Mouse (Mus musculus) heart, adult 2 months (tissue): Measurements from ENCODE around the gene Cdk19.

Experiments used
- CTCF ChIP-seq: fragments of 200-600 bp; IDR thresholded peaks from 2 replicates; pipeline ENCODE4 v1.8.1; 2022; ENCODE audit warnings: antibody characterized with exemption, mild to moderate bottlenecking, moderate library complexity
- POLR2A ChIP-seq: fragments of 200-500 bp; IDR thresholded peaks from 2 replicates; pipeline ENCODE4 v1.6.1; 2011; ENCODE audit warnings: mild to moderate bottlenecking, low read depth, low read length, control low read depth; ENCODE audit not compliant: insufficient read depth

DNA sequence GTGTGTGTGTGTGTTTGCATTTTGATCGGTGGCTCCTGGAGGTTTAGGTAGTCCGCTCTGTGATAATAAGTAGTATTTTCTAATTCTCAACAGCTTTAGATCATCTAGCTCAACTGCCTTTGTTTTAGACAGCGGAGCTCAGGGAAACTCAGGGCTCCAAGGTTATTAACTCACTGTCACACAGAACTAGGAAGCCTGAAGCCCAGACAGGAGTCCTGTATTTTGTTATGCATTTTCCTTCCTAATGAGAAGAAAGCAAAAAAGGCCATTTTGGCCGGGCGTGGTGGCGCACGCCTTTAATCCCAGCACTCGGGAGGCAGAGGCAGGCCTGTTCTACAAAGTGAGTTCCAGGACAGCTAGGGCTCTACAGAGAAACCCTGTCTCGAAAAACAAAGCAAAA is 14.7 kb downstream of the Cdk19 start:
- TF ChIP-seq CTCF (no peak), POLR2A (no peak)
